Mouse (Mus musculus): ENCODE data around the gene Alx3.
"Not testable (repeated sequence)": the region's sequence is repeated elsewhere in the genome, so short reads cannot be mapped to it uniquely, and the experiment has no call there.

Gene Alx3

DNA sequence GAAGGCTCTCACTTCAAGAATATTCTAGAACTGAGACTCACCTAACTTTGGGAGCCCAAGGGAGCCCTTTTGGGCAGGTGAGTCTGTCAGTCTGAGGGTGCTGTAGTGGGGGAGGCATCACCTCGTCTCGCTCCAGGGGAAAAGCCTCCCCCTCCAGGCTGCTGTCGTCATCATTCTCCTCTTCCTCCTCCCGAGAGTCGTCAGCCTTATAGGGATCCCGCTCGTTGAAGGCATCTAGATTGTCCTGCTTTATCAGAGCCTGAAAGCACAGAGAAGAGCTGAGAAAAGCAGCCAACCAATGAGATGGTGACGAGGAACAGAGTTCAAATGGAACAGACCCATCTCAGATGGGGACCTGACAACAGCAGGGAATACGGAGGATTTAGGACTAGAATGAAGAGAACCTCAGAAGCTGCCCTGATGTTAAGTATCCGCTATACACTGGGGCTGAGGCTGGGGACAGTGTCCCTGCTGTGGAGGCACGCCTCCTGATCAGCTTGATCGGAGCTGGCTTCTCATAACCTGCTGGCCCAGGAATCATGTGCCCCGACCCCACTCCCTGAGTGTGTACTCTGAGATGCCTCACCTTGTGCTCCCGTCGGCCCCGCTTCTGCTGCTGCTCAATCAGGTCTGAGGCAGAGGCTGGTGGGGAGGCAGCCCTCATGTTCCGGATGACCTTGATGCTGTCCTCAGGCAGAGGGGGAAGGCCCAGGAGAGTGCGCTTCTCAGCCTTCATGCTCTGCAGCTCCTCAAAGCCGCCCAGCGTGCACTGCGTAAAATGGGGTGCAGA is 26.6 kb downstream of the Alx3 start:
- in situ Hi-C loops (cut with MboI, MseI): no loop called here

DNA sequence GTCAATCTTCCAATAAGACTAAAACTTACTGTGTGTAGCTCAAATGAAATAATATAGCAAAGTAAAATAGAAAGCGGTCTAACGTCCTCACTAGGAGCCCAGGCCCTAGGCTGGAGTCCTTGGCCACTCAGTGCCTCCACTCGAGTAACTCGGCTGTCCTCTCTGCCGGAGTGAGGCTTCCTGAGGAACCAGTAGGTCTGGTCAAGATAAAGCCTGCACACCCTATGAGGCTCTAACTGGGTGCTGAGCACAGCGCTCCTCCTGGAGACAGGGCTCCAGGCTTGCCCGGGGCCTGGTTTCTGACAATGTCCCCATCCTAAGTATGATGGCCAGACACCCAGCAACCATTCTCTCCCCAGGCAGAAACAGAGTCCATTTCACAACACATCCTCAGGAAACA is 27.7 kb downstream of the Alx3 start:
- in situ Hi-C loops (cut with MboI, MseI): no loop called here

DNA sequence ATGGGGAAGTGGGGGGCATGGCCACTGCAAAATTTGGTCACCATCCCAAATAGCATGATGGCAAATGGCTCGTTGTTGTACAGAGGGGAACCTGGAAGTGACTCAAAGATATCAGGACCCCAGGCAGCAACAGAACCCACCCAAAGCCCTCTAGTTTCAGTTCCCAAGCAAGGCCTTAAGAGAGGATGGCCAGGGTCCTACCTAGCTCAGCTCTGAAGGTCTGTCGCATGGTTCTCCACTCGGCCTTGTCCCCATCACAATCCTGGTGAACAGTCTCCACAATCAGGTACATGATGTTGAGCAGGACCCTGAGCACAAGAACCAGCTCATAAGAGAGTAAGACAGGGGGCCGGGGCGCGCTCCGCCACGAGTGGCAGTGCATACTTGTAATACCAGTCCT is 29.6 kb downstream of the Alx3 start:
- in situ Hi-C loops (cut with MboI, MseI): no loop called here

DNA sequence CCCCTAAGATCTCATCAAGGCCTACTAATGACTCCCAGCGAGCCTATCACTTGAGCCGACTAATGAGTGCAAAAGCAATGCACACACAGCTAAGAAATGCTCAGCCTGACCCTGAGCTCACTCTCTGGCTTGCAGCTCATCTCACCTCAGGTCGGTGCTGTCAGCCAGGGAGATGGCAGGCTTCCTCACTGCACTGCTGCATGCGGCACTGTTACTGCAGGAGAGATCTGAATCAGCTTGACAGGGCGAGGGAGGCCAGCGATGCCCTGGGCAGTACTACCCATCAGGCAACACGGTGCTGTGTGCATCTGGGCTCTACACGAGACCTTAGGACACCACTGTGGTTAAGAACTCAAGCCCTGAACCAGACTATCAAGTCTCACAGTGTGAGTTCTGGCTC is 30.7 kb downstream of the Alx3 start:
- in situ Hi-C loops (cut with MboI, MseI): no loop called here

DNA sequence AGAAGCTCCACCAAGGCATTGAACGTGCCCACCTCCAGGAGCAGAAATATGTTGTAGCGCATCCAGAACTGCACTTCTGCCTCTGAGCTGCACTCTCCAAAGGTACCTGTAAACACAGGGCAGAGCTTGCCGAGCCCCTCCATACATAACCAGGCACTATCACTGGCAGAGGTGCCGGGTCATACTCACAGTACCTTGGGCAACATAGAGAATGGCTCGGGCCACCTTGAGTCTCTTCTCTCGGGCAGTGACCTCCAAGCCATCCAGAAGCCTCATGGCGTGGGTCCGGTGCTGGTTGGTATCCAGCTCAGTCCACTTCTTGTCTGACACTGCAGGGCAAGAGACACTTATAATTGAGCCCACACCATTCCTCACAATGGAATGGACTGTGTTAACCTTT is 31.9 kb downstream of the Alx3 start:
- in situ Hi-C loops (cut with MboI, MseI): no loop called here

DNA sequence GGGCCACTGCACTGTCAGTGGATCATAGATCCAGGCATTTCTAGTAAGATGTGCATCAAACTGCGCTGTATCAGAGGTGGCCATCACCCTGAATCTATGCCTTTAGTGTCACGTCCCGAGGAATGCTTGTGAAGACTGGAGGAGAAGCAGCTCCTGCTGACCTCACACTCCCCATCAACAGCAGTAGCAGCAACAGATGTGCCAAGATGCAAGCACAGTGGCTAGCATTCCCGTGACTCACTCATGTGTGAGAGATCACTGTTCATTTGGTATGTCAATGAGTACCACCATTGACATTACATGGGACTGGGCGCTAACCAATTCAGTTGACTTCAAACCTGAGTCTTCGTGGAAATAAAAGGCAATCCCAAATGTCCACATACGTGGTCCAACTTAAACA is 32.8 kb downstream of the Alx3 start:
- in situ Hi-C loops (cut with MboI, MseI): no loop called here

DNA sequence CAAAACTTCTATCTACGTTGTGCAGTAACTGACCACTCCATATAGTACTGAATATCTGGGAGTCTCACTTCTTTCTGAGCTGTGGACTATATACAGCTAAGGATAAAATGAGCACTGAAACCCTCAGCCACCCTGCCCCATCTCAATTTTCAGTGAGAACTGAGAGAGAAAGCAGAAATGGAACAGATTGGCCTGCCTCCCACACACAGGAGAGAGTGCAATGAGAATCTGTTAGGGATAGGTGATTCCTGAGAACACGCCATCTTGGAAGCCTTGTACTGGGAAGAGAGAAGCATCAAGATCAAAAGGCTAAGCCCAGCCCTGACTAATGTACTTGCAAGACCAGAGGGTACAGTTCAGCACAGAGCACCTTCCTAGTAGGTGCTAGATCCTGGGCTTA is 33.7 kb downstream of the Alx3 start:
- in situ Hi-C loops (cut with MboI, MseI): no loop called here

DNA sequence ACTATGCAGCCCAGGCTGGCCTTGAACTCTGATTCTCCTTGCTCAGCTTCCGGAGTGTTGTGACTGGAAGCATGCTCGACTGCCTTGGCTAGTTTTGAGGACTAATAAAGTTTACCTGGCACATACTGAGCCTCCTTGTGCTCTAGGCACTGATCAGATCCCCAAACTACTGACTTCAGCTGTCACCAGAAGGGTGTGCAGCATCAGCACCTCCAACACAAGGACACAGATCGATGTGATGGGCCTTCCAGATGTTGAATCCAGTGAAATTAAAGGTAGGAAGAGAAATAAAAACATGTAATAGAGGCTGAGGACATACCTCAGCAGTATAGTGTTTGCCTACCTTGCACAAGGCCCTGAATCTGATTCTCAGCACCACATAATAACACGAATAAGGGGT is 34.6 kb downstream of the Alx3 start:
- in situ Hi-C loops (cut with MboI, MseI): no loop called here

DNA sequence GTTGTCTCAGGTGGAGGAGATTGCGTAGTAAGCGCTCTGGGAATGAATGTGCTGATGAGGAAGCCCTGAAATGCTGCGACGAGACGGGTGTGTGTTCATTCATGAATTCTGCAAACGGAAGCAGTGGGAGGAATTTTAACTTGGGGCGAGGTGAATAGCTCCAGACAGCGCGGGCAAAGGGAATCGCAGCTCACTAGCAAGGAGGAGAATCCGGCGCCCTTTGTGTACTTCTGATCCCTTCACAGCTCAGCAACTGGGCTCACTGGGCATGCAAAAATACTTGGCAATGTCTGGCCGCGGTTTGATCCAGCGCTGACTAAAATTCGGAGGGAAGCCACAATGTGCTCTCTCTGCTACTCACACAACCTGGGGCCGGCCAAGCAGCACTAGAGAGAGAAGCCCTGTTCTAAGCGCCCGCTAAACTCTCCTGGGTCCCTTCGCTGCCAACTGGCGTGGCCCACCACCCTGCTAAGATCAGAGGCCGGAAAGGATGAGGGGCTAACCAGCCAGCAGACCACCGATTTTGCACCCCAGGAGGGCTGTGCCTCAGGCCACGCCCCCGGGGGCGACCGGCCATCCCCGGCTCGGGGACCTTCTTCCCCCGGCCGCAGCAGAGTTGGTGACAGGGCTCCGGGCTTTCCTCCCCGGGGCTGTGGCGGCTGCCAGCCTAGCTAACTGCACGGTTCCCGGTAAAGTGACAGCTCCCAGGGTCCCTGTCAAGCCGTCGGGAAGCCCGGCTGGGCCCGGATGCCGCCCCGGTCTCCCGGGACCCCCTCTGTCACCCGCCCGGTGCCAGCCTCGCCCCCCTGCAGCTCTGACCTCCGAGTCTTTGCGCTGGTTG is 36.1 kb downstream of the Alx3 start, which contains the start of gene Gm10961:
TSS of gene Gm10961 (plus strand) at position 641 of the 841 bp plus-strand sequence.
- in situ Hi-C loops (cut with MboI, MseI): no loop called here

DNA sequence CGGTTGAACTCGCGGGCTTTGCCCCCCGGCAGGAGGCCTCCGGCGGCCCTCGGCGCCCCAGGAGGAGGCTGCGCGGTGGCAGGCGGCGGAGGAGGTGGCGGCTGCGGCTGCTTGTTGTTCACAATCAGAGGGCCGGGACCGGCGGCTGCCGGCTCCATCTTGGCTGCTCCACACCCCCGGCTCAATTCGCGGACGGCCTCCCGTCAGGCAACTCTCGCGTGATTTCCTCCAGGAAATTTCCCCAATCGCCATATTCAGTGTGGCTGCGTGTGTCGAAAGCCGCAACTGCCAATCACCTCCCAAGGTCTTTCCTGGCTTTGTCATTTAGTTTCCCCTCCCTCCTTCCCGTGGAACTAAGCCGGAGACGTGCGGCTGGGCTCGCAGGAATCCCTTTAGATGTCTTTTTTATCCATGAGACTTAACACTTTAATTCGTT is 36.7 kb downstream of the Alx3 start, which contains the start of gene Strip1:
TSS of gene Strip1 (minus strand) at position 172 of the 436 bp plus-strand sequence.
- in situ Hi-C loops (cut with MboI, MseI): no loop called here

DNA sequence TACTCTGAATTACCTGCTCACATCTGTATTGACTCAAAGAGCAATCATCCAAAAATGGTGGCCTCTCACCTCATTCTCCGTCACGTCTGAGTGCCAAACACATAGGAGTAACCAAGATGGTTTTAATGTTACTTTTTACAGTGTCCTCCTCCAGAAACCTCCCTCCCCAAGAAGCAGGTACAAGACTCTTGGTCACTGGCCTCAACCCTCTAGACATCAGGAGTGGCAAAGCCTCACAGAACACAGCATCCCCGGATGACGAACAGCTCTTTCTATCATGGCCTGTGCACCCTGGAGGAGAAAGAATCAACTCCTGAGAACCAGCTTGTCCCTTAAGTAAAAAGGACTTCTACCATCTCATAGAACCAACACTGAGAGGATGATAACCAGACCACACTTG is 38.0 kb downstream of the Alx3 start:
- in situ Hi-C loops (cut with MboI, MseI): no loop called here

DNA sequence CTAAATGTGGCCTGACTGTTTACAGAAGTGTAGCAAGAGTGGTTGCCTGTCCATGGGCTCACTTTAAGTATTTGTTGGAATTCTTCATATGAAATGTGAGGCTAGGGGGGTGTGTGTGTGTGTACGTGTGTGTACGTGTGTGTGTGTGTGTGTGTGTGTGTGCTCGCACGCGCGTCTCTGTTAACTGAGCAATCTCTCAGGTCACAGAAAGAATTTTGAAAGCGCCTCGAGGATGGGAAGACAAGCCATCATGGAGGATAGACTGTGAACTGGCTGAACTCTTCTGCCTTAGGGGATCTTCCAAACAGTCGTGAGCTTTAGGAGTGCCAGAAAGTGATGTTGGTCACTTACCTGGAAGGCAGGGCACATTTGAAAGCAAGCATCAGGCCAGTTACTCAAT is 39.1 kb downstream of the Alx3 start:
- in situ Hi-C loops (cut with MboI, MseI): no loop called here

DNA sequence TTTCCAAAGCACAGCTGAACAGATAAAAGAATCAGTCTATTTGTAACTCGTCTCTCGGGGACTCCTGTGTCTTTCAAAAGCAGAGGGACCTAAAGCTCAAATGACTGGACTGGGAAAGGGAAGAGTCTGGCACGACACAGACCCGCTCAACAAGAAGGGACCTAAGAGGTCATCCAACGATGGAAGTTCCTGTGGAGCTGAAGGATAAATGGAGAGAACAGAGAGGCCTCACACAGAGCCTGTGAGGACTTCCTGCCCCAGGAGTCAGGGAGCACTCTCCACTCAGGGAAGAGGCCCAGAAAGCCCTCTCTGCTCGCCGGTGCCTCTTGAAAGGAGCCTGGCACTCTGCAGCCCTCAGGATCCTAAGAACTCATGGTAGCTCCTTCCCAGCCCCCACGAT is 41.0 kb downstream of the Alx3 start:
- in situ Hi-C loops (cut with MboI, MseI): no loop called here

DNA sequence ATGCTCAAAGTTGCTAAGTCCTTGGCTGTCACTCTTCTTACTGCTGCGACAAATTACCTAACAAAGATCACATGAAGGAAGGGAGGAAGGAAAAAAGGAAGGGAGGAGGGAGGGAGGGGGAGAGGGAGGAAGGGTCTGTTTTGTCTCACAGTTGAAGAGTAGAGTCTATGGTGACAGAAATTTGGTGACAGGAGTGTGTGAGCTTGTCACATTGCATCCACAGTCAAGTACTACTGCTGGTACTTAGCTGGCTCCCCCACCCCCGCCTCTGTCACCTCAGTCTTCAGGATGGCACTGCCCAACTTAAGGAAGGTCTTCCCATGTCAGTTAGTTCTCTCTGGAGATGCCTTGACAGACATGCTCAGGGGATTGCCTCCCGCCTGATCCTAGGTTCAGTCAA is 41.4 kb downstream of the Alx3 start:
- in situ Hi-C loops (cut with MboI, MseI): no loop called here

DNA sequence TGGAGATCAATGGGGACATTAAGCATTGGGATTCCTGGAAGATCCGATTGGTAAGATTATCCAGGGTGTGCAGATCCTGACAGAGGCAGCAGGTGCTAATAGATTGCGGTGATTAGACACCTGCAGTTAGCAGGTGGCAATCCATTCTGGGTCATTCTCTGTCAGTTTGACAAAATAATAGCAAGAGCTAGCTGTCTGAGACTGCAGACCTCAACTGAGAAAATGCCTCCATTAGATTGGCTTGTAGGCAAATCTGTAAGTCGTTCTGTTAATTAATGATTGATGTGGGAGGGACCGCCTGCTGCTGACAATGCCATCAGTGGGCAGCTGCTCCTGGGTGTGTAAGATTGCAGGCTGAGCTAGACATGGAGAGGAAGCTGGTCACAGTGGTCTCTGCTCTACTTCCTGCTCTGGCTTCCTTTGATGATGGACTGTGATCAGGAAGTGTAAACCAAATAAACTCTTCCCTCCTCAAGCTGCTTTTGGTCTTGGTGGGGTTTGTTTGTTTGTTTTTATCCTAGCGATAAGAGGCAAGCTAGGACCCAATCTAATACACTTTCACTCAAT is 42.9 kb downstream of the Alx3 start:
- in situ Hi-C loops (cut with MboI, MseI): no loop called here

DNA sequence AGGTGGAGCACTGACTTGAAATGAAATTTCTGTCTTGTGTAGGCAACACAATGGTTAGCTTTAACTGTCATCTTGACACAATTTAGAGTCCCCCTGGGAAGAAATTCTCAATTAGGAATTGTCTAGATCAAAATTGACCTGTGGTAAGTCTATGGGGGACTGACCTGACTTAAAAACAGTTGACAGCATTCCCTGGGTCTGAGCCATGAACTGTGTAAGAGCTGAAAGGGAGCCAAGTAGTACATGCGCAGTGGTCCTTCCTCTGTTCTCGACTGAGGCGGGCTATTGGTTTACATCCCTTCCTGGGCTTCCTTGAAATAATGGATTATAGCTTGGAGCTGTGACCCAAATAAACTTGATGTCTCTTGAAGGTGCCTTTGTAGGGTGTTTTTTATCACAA is 52.1 kb downstream of the Alx3 start:
- in situ Hi-C loops (cut with MboI, MseI): no loop called here

DNA sequence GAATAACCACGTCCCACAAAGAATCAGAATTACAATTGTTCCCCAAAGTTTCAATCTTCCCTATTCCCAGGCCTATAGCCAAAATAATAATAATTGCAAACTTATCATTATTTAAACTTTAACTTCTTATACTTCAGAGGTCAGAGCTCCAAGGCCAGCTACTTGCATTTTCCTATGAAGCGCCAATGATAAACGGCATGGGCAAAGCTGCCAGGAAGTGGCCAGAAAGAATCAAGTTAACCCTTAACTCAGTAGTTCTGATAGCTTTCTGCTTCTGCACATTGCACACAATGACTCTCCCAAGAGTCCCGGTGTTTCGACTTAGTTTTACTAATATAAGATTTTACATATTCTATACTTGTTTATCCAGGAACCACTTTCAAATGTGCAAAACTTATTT is 55.4 kb downstream of the Alx3 start:
- in situ Hi-C loops (cut with MboI, MseI): not testable (repeated sequence)

DNA sequence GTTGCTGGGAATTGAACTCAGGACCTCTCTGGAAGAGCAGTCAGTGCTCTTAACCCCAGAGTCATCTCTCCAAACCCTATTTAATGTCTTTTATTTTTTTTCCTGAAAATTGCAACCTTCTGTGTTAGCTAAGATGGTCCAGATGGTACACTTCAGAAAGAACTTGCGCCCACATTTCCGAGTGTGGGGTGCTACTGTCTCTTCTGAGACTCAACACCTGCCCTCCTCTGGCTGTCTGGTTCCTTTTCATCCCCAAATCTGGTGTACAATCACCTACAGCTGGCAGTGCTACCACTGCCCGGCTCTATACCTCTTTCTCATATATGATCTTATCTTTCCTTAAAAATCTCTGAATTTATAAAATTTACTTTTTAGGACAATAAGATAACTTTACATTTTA is 58.1 kb downstream of the Alx3 start:
- in situ Hi-C loops (cut with MboI, MseI): no loop called here

DNA sequence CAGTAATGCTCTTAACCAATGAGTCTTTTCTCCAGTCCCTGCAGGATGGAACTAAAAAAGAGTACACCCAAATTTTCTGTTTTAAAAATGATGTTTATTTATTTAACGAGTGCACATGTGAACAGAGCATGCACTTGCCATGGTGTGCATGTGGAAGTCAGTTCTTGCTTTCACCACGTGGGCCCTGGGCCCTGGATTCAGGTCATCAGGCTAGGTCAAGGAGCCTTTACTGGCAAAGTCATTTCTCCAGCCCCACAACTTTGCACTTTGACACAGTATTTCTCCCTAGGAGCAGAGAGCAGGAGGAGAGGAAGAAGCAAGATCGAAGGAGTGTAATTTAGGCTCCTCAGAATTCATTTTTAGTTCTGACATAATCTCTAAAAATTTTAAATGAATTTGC is 60.0 kb downstream of the Alx3 start:
- in situ Hi-C loops (cut with MboI, MseI): no loop called here

All from T-helper 17 cell (primary cell).